ENCODE assay signal across 8 mouse cellular contexts in genomic region chr4:34701528-34701927, GRCm38 (mm10). TPM values are rescaled to one million over a fixed set of nuclear protein-coding genes. Genes with fewer than 3 reads are reported as not detected.
DNase-seq lines count a peak whose midpoint lies in the region; ATAC-seq lines count a peak whose summit lies in the region.

No protein-coding gene starts in this region.

- no peaks in the 10 kb centered on the region for H3K4me1 ChIP-seq in forebrain, embryonic 10.5 days
- H3K4me1 ChIP-seq in forebrain, embryonic 13.5 days: no peaks in the 10 kb centered on the region
- no peaks in the 10 kb centered on the region for H3K4me1 ChIP-seq in embryonic facial prominence, embryonic 11.5 days (ENCODE audit: control insufficient read depth, insufficient read depth, low read length)
- no peaks in the 10 kb centered on the region for H3K4me1 ChIP-seq in midbrain, embryonic 12.5 days

- peak; percentile 70 for DNase-seq in forebrain, embryonic 10.5 days (ENCODE audit: extremely low spot score, low spot score)
- DNase-seq in 3134 (ENCODE audit: extremely low read depth, insufficient read length, low spot score): peak; percentile 39
- DNase-seq in adrenal gland, adult (ENCODE audit: inconsistent age in 2 of 2, low spot score in 1 of 2): peak; percentile 70 to 91
- DNase-seq in embryonic facial prominence, embryonic 11.5 days (ENCODE audit: low spot score): peak; percentile 74
- DNase-seq in kidney, postnatal 25 days: peak; percentile 63 to 73
- peak; percentile 81 for DNase-seq in testis, postnatal 14 days (ENCODE audit: low spot score)

- no peak overlapping the region for H3K27ac ChIP-seq in forebrain, embryonic 10.5 days
- no peak overlapping the region for H3K27ac ChIP-seq in forebrain, embryonic 13.5 days
- H3K27ac ChIP-seq in embryonic facial prominence, embryonic 11.5 days (replicated peaks; ENCODE audit: low read depth, low read length): no peak overlapping the region
- no peak overlapping the region for H3K27ac ChIP-seq in midbrain, embryonic 12.5 days (replicated peaks)

- H3K4me2 ChIP-seq in forebrain, embryonic 13.5 days: no peak overlapping the region
- no peak overlapping the region for H3K4me2 ChIP-seq in embryonic facial prominence, embryonic 11.5 days (ENCODE audit: low read depth, low read length)
- H3K4me2 ChIP-seq in midbrain, embryonic 12.5 days (replicated peaks): no peak overlapping the region

- H3K9me3 ChIP-seq in forebrain, embryonic 10.5 days: no peaks in the 10 kb centered on the region
- no peaks in the 10 kb centered on the region for H3K9me3 ChIP-seq in forebrain, embryonic 13.5 days (replicated peaks)
- H3K9me3 ChIP-seq in embryonic facial prominence, embryonic 11.5 days (replicated peaks; ENCODE audit: control insufficient read depth, low read length): no peaks in the 10 kb centered on the region
- H3K9me3 ChIP-seq in midbrain, embryonic 12.5 days: no peaks in the 10 kb centered on the region

- H3K4me3 ChIP-seq in forebrain, embryonic 10.5 days: no peak overlapping the region
- no peak overlapping the region for H3K4me3 ChIP-seq in forebrain, embryonic 13.5 days
- H3K4me3 ChIP-seq in embryonic facial prominence, embryonic 11.5 days (ENCODE audit: low read depth, low read length): no peak overlapping the region
- no peak overlapping the region for H3K4me3 ChIP-seq in midbrain, embryonic 12.5 days

- 47% methylated on average over 5 of the region's 5 CpGs for WGBS in forebrain, embryonic 10.5 days
- 35% methylated on average over 5 of the region's 5 CpGs for WGBS in forebrain, embryonic 13.5 days
- 37% methylated on average over 5 of the region's 5 CpGs for WGBS in embryonic facial prominence, embryonic 11.5 days
- WGBS in midbrain, embryonic 12.5 days: 39% methylated on average over 5 of the region's 5 CpGs

- H3K9ac ChIP-seq in forebrain, embryonic 13.5 days: no peak overlapping the region
- no peak overlapping the region for H3K9ac ChIP-seq in embryonic facial prominence, embryonic 11.5 days (replicated peaks; ENCODE audit: low read length)
- H3K9ac ChIP-seq in midbrain, embryonic 12.5 days (replicated peaks): no peak overlapping the region

- ATAC-seq in forebrain, embryonic 13.5 days: no peak
- no peak for ATAC-seq in embryonic facial prominence, embryonic 11.5 days (replicated peaks; ENCODE audit: insufficient number of reproducible peaks, low FRiP score, low TSS enrichment, low read depth)
- peak; percentile 34; the same call in 1 of the 2 replicates for ATAC-seq in midbrain, embryonic 12.5 days (ENCODE audit: low FRiP score, low read depth)

- no peaks in the 10 kb centered on the region for H3K27me3 ChIP-seq in forebrain, embryonic 10.5 days (ENCODE audit: poor library complexity, severe bottlenecking)
- no peaks in the 10 kb centered on the region for H3K27me3 ChIP-seq in forebrain, embryonic 13.5 days
- no peaks in the 10 kb centered on the region for H3K27me3 ChIP-seq in embryonic facial prominence, embryonic 11.5 days (ENCODE audit: control insufficient read depth, insufficient read depth, low read length)
- no peaks in the 10 kb centered on the region for H3K27me3 ChIP-seq in midbrain, embryonic 12.5 days

- no peaks in the 10 kb centered on the region for H3K36me3 ChIP-seq in forebrain, embryonic 10.5 days (replicated peaks)
- no peaks in the 10 kb centered on the region for H3K36me3 ChIP-seq in forebrain, embryonic 13.5 days (ENCODE audit: poor library complexity, severe bottlenecking)
- no peaks in the 10 kb centered on the region for H3K36me3 ChIP-seq in embryonic facial prominence, embryonic 11.5 days (replicated peaks; ENCODE audit: control insufficient read depth, insufficient read depth, low read depth, low read length)
- H3K36me3 ChIP-seq in midbrain, embryonic 12.5 days: no peaks in the 10 kb centered on the region

RNA-seq across cellular contexts. Expression of gene Slc35a1, which starts 14.3 kb away (rescaled TPM):
- 57.0 and 60.3 TPM in 2 replicates for polyA plus RNA-seq in forebrain, embryonic 10.5 days (2016; fragmentation: Nextera tagmentation; extraction: Ambion mirVana)
- polyA plus RNA-seq in forebrain, embryonic 13.5 days (2015; fragmentation: Nextera tagmentation; extraction: Ambion mirVana): 49.9 and 53.6 TPM in 2 replicates
- 40.2 and 41.1 TPM in 2 replicates for polyA plus RNA-seq in embryonic facial prominence, embryonic 11.5 days (2014; fragmentation: Nextera tagmentation; extraction: Ambion mirVana)
- 51.6 and 52.7 TPM in 2 replicates for polyA plus RNA-seq in midbrain, embryonic 12.5 days (2016; fragmentation: Nextera tagmentation; extraction: Ambion mirVana)

RNA-seq across cellular contexts. Expression of gene Cfap206, which starts 28.5 kb away (rescaled TPM):
- polyA plus RNA-seq in forebrain, embryonic 10.5 days (2016; fragmentation: Nextera tagmentation; extraction: Ambion mirVana): 0.36 and 0.51 TPM in 2 replicates
- 1.4 and 1.6 TPM in 2 replicates for polyA plus RNA-seq in forebrain, embryonic 13.5 days (2015; fragmentation: Nextera tagmentation; extraction: Ambion mirVana)
- 0.74 and 1.2 TPM in 2 replicates for polyA plus RNA-seq in embryonic facial prominence, embryonic 11.5 days (2014; fragmentation: Nextera tagmentation; extraction: Ambion mirVana)
- polyA plus RNA-seq in midbrain, embryonic 12.5 days (2016; fragmentation: Nextera tagmentation; extraction: Ambion mirVana): 1.1 and 1.2 TPM in 2 replicates

RNA-seq across cellular contexts. Expression of gene Gm136, which starts 54.5 kb away (rescaled TPM):
- not detected in 2 replicates for polyA plus RNA-seq in forebrain, embryonic 10.5 days (2016; fragmentation: Nextera tagmentation; extraction: Ambion mirVana)
- polyA plus RNA-seq in forebrain, embryonic 13.5 days (2015; fragmentation: Nextera tagmentation; extraction: Ambion mirVana): not detected in 2 replicates
- polyA plus RNA-seq in embryonic facial prominence, embryonic 11.5 days (2014; fragmentation: Nextera tagmentation; extraction: Ambion mirVana): not detected in 2 replicates
- not detected in 2 replicates for polyA plus RNA-seq in midbrain, embryonic 12.5 days (2016; fragmentation: Nextera tagmentation; extraction: Ambion mirVana)
